Mouse (Mus musculus): ENCODE measurements around the gene Bola3.
"Not testable (repeated sequence)": the region's sequence is repeated elsewhere in the genome, so short reads cannot be mapped to it uniquely, and the experiment has no call there.

Gene Bola3

DNA sequence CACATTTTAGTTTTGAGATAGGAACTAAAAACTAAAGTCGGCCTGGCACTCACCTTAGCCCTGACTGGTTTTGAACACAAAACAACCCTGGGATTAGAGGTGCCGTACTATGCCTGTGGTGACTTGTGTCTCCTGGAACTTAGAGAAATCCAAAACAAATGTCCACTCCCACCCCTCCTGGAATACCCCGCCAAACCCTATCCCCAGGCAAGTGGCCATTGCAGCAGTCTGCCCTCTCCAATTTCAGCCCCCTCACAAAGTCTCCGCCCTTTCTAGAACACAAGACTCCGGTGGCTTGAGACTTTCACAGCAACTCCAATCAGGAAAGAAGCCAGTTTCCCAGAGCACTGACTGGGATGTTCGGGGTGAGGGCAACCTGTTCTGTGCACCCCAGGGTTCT is at the start of gene Bola3:
TSS of gene Bola3 (plus strand) at position 275 of the 400 bp plus-strand sequence.
- in situ Hi-C loops (cut with MboI): no loop called here

GRCm38 (mm10) chr6:83300447-83301229 is 48.3 kb upstream of the Bola3 start:
- in situ Hi-C loops (cut with MboI): no loop called here

- in situ Hi-C loops (cut with MboI): no loop called here
Measured at GRCm38 (mm10) chr6:83301294-83301693, 47.7 kb upstream of the Bola3 start.

DNA sequence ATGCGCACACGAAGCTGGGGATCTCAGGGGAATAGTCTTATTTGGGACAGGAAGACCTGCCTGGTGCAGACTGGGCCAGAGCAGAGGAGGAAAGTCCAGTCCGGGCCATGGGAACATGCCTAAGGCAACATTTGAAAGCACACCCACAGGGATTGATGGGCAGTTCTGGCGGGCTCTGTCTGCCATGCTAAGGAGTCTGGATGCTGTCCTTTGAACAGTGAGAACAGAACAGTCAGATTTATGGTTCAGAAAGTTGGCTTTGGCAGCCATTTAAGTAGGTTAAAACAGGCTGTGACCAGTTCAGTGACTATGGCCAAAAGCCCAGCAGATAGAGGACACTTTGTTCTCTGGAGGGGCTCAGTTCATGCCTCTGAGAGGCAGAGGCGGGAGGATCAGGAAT is 46.7 kb upstream of the Bola3 start:
- in situ Hi-C loops (cut with MboI): no loop called here

- in situ Hi-C loops (cut with MboI): no loop called here
Measured at GRCm38 (mm10) chr6:83309017-83309416, 39.9 kb upstream of the Bola3 start.

DNA sequence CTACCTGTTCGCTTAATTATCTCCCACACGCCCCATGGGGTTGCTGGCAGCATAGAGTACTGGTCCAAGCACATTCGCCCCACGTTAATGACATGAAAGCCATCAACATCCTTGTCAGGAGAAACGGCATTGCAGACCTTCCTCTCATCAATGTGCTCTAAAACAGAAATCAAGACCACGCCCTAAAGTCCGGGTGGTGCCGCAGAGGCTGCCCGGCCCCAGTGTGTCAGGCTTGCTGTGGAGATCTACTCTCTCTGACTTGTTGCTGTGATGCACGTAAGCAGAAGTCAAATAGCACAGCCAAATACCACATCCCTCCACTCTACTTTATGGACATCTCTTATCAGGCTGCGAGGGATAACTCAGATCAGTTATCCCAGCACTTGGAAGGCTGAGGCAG is 37.7 kb upstream of the Bola3 start:
- in situ Hi-C loops (cut with MboI): no loop called here

GRCm38 (mm10) chr6:83312021-83312420 is 36.9 kb upstream of the Bola3 start:
- in situ Hi-C loops (cut with MboI): no loop called here

GRCm38 (mm10) chr6:83312514-83312913 is 36.4 kb upstream of the Bola3 start:
- in situ Hi-C loops (cut with MboI): no loop called here

DNA sequence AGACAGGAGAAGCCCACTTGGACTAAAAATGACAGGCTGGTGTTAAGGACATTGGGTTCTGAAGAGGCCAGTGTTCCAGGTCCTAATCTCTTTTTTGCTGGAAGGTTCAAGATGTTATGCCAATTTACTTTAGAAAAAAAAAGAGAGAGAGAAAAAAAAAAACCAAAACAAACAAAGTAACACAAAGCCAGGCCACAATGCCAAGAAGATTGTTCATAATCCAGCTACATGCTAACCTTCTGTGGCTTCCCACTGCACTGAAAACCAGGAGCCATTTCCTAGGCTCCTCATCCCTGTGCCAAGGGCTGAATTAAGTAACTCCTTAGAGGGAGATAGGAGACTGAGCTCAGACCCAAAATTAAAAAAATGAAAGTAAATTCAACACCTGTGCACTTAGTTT is 33.7 kb upstream of the Bola3 start:
- in situ Hi-C loops (cut with MboI): no loop called here

GRCm38 (mm10) chr6:83316022-83316421 is 32.9 kb upstream of the Bola3 start:
- in situ Hi-C loops (cut with MboI): no loop called here

DNA sequence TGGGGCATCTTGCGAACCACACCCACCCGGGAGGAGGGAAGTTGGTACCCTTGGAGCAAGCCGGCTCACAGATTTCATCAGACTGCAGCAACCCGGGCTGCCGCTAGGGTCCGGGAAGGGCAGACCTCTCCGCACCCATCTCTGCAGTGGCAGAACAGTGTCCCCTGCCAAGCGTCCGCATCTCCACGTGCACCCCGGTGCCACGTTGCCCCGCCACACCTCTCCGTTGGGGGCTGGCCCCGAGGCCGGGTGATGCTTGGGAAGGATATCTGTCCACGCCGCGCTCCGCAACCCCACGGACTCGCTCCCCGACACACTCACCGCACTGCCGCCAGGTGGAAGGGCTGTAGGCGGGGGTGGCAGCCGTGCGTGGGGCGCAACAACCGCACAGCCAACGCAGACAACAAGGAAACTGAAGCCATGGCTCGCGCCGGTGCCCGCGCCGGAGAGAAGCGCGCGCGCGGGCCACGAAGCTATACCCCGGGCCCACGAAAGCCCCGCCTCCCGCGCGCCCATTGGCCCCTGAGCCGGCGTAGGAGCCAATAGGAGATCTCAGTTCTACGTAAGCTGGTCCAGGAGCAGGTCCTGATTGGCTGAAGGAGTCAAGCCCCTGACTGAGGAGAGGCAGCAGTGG is 31.7 kb upstream of the Bola3 start:
- in situ Hi-C loops (cut with MboI): no loop called here

DNA sequence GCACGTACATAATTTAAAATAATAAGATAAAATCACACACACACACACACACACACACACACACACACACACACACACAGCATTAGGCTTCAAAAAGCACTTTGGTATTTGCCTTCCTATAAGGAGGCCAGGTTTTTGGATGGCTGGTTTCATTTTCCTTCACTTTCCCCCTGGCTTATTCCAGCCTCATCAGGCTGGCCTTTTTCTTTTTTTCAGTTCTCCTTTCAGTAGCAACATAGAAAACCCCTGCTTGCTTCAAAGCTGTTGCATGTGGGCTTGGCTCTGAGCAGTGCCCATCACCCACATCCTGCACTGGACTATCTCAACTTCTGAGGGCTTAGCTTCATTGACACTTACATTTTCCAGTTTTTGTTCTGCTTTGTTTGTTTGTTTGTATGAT is 27.0 kb upstream of the Bola3 start:
- in situ Hi-C loops (cut with MboI): no loop called here

- in situ Hi-C loops (cut with MboI): no loop called here
Measured at GRCm38 (mm10) chr6:83322794-83323193, 26.2 kb upstream of the Bola3 start.

GRCm38 (mm10) chr6:83323652-83324419 is 25.1 kb upstream of the Bola3 start:
- in situ Hi-C loops (cut with MboI): no loop called here

DNA sequence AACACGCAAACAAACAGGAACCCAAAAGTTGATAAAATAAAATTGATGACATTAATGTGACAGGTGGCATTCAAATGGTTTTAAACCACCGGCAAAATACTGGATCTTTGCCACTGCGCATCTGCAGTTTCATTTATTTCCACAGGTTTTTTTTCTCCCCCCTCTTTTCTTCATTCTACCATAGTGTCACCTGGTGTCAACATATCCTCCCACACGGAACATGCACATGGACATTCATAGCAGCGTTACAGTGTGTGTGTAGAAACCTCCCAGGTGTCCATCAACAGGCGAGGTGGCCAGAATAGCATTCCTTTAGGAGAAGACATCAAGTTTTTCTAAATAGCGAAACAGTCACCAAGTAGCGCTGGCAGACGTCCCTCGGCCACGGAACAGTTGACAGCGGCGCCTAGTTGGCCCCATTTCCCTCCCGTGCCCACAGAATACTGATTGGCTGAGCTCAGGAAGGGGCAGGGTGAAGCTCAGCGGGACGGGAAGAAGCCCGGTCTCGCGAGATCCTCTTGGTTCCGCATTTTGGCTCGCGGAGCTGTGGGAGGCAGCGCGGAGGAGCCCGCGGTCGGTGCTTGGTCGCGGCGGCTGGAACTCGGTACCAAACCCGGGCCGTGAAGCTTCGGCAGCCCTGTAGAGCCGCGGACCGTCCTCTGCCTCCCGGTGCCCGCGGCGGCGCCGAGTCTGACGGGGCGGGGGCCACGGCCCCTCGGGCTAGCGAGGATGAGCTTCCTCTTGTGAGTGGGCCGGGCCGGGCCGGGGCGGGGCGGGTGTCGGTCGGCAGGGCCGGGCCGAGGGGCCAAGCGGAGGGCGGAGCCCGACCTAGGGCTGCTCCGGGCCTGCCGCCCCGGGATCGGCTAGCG is 23.2 kb upstream of the Bola3 start, which contains the start of the genes Mthfd2 and Mob1a:
TSS of gene Mthfd2 (minus strand) at position 384 of the 869 bp plus-strand sequence.
TSS of gene Mob1a (plus strand) at position 492 of the 869 bp plus-strand sequence.
- in situ Hi-C loops (cut with MboI): no loop called here

GRCm38 (mm10) chr6:83326394-83326736 is 22.6 kb upstream of the Bola3 start:
- in situ Hi-C loops (cut with MboI): no loop called here

DNA sequence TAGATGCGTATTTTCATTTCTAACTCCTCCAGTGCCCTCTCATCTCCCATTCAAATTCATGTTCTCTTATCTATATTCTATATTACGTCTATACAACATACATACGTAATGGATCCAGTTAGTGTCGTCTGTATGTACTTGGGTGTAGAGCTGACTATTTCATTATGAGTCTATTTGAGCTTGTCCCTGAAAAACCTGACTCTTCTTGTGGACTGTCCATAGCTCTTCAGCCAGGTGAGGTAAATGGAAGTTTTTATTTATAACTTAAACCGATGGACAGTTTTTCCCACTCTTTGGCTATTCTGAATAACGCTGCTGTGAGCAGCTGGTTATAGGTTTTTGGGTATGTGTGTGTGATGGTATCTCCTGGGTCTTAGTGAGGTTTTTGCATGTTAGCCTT is 22.2 kb upstream of the Bola3 start:
- in situ Hi-C loops (cut with MboI): no loop called here

- in situ Hi-C loops (cut with MboI): no loop called here
Measured at GRCm38 (mm10) chr6:83327591-83328190, 21.3 kb upstream of the Bola3 start.

DNA sequence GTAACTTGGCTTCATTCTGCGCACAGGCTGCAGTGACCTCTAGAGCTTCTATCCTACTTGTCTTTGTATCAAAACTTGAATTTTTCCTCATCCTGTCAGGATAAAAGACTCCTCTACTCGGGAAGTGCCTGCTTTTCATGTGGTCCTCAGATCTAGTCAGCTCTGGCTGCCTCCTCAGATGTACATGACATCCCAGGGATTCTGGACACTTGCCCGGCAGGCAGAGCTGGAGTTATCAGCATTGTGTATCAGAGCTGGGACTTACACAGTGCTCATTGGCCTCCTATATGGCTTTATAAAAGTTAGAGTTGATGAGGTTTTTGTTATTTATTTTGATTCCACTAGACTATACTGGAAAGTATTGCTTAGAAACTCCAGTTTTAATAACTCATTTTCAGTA is 7.6 kb upstream of the Bola3 start:
- in situ Hi-C loops (cut with MboI): no loop called here

DNA sequence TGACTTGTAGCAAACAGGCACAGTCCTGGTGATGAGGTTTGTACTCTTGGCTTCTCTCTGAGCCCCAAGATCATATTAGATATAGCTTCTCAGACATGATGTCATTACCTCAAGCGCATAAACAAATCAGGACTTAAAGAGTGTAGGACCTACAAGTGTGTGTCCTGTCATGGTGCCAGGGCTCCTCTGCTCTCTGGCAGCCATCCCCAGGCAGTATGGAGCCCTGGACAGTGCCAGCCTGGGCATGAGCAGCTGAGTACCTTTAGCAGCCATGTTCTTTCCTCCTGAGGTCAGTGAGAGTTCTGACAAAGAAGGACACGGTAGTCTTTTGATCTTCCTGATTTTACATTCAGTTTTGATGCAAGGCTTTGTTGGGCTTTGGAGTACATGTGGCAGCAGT is 6.0 kb upstream of the Bola3 start:
- in situ Hi-C loops (cut with MboI): no loop called here

- in situ Hi-C loops (cut with MboI): not testable (repeated sequence)
Measured at GRCm38 (mm10) chr6:83345285-83345684, 3.7 kb upstream of the Bola3 start.
